Mouse (Mus musculus) small intestine, adult 10 weeks (tissue): ENCODE measurements around the gene Psmb10. TPM values are rescaled to one million over a fixed set of nuclear protein-coding genes. Genes with fewer than 3 reads are reported as not detected.

Experiments
- polyA plus RNA-seq: library from polyadenylated mRNA; stranded (reverse); fragments of 350-450 nt; fragmentation: Illumina TruSeq; extraction: RNeasy Lipid Tissue Mini Kit (QIAGEN cat#74804); gene quantifications from one replicate; pipeline ENCODE4 v1.2.3, GENCODE M21; 2014; ENCODE audit warnings: low replicate concordance

Gene Psmb10
- polyA plus RNA-seq, result 1.7 TPM

DNA sequence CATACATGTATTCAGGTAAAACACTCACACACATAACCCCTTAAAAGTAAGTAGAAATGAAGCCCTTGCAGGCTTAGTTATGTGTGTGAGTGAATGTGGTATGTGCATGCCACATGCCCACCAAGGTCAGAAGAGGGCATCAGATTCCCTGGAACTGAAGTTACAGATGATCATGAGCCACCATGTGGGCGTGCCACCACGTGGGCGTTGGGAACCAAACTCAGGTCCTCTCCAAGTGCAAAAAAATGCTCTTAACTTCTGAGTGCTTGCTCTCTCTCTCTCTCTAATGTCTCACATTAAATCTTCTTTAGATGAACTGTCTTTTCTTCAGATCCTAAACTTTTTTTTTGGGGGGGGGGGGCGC, at the start of gene Psmb10:
TSS of gene Psmb10 (minus strand) at position 139 of the 364 bp plus-strand sequence.

DNA sequence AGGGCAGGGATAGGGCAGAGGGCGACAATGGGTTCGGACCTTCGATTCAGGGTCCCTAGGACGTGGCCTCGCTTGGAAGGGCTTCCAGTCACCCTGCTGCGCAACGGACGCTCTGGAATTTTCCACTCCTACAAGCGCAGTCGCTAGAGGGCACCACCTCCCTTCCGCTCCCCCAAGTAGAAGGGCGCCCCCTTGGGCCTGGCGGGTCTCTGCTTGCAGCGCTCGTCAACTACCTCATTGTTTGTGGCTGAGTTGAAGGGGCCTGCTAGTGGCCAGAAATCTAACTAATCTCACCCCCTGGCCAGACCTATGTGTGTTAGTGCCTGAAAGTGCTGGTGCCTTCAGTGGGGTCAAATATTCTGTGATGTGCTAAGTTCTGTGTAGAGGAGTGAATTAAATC, 41.1 kb upstream of the Psmb10 start, which contains the start of gene Dpep3:
TSS of gene Dpep3 (minus strand) at position 105 of the 400 bp plus-strand sequence.

DNA sequence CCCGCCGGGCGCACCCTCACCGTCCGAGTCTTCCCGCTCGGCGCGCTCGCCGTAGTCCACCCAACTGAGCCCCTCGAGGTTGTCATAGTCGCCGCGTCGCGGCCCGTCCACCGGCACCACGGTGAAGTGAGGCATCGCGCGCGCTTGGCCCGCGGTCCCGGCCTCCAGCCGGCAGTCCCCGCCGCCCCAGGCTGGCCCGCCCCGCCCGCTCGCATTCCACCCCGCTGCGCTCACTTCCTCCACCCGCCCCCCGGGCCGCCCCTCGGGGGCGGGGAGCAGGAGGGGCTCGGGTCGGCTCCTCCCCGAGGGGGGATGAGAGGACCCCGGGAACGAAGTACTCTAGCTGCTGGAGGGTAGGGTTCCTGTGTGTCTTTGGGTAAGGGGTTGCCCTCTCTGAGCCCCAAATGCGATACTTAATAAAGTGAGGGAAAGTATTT, 27.7 kb upstream of the Psmb10 start, which contains the start of gene Slc12a4:
TSS of gene Slc12a4 (minus strand) at position 193 of the 437 bp plus-strand sequence.

DNA sequence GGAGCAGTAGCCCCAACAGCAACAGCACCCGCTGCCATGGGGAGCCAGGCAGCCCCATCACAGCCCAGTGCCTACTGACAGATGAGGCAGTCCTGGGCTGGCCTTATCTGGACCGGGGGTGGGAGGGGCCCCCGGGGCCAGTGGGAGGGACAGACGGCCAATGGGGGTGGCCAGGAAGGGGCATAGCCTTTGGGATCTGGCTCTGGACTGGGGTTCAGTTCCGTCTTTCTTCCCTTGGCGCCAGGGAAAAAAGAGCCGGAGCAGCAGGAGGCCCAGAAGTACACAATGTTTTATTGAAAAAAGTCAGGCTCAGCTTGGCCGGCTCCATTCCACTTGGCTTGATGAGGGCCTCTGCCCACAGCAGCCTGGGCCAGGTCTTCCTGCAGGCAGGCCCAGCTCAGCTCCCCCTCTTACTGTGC, 5.1 kb upstream of the Psmb10 start, which contains the start of gene Lcat:
TSS of gene Lcat (minus strand) at position 62 of the 419 bp plus-strand sequence.

DNA sequence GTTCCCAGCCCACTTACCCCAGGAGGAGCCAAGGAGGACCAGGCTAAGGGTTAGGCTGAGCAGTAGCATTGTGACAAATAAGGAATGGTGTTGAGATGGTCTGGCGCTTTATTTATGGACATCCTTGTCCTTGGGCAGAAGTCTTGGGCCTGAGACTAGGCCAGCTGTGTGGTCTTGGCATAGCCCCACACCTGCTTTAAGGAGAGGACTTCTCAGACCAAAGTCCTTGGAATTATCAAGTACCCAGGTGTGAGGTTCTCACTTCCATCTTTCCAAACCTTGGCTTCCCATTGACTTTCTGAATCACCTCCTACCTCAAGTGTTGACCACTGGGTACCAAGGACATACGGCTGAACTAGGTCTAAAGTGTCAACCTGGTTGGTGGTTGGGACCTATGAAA, 4.5 kb downstream of the Psmb10 start, which contains the start of gene Ctrl:
TSS of gene Ctrl (minus strand) at position 101 of the 400 bp plus-strand sequence.

DNA sequence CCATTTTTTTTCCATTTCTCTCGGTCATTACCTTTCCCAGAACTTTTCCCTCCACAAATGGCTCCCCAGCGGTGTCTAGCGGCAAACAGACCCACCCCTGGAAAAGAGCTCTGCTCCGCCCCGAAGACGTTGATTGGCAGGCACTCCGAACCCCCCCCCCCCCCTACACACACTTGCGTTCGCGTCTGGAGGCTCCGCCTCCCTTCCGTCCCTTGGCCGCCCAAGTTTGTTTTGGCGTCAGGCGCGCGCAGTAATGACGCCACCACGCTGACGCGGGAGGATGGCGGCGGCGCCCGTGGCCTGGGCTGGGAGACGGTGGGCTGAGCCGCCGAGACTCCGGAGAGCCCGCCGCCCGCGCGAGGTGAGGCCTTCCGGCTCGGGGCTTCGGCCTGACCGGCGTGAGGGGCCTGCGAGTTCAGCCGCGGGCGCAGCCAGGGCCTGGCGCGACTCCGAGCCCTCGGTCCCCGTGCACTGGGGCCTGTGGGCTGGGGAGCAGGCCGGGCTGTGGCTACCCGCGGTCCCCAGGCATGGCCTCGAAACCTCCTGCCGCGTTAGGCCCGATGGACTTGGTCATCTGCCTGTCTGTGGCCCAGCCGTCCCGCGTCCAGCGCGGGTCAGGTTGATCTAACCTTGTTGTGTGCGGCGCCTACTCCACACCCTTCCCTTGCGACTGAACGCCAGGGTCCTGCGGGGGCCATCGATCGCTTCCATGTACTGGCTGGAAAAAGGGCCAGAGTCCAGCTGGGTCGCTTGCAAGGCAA, 37.9 kb downstream of the Psmb10 start, which contains the start of gene Pskh1:
TSS of gene Pskh1 (plus strand) at position 262 of the 761 bp plus-strand sequence.

DNA sequence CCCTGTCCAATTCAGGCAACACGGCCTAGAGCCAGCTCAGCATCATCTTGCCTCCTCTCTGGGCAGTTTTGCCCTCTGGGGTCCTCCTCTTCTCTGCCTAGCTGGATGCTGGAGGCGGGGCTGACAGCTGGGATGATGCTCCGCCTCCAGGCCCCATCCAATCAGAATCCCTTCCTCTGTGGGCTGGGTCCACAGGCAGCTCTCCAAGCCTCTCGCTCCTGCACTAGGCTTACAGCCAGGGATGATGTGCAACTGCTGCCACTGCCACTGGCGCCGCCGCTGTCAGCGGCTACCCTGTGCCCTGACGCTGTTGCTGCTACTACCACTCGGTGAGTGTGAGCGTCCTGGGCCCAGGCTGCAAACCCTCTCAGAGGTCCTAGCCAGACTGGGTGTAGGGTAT, 44.9 kb downstream of the Psmb10 start, which contains the start of gene Nrn1l:
TSS of gene Nrn1l (plus strand) at position 229 of the 400 bp plus-strand sequence.

Other genes starting within 250 kb of the Psmb10 start
- 0.85 TPM for gene Acd, start 237.3 kb downstream of the Psmb10 start, polyA plus RNA-seq
- gene Pard6a, start 237.3 kb downstream of the Psmb10 start, polyA plus RNA-seq, result not detected
- not detected for gene 4933405L10Rik, start 230.8 kb downstream of the Psmb10 start, polyA plus RNA-seq
- not detected for gene Enkd1, start 230.2 kb downstream of the Psmb10 start, polyA plus RNA-seq
- gene Gfod2, start 179.8 kb downstream of the Psmb10 start, polyA plus RNA-seq, result 0.22 TPM
- 3.2 TPM for gene Ranbp10, start 111.1 kb downstream of the Psmb10 start, polyA plus RNA-seq
- not detected for gene Tsnaxip1, start 110.7 kb downstream of the Psmb10 start, polyA plus RNA-seq
- gene Cenpt, start 85.2 kb downstream of the Psmb10 start, polyA plus RNA-seq, result 1.1 TPM
- gene Thap11, start 83.3 kb downstream of the Psmb10 start, polyA plus RNA-seq, result 4.3 TPM
- 40.2 TPM for gene Nutf2, start 77.9 kb downstream of the Psmb10 start, polyA plus RNA-seq
- 1.5 TPM for gene Edc4, start 57.6 kb downstream of the Psmb10 start, polyA plus RNA-seq
- gene Nrn1l, start 44.9 kb downstream of the Psmb10 start, polyA plus RNA-seq, result not detected
- 0.52 TPM for gene Pskh1, start 38.0 kb downstream of the Psmb10 start, polyA plus RNA-seq
- gene Ctrl, start 4.6 kb downstream of the Psmb10 start, polyA plus RNA-seq, result 24.9 TPM
- gene Lcat, start 4.9 kb upstream of the Psmb10 start, polyA plus RNA-seq, result not detected
- 0.26 TPM for gene Slc12a4, start 27.7 kb upstream of the Psmb10 start, polyA plus RNA-seq
- gene Dpep3, start 41.0 kb upstream of the Psmb10 start, polyA plus RNA-seq, result not detected
- 1.3 TPM for gene Dus2, start 52.9 kb upstream of the Psmb10 start, polyA plus RNA-seq
- gene Dpep2nb, start 67.5 kb upstream of the Psmb10 start, polyA plus RNA-seq, result not detected
- 1.4 TPM for gene Ddx28, start 73.4 kb upstream of the Psmb10 start, polyA plus RNA-seq
- gene Nfatc3, start 120.4 kb upstream of the Psmb10 start, polyA plus RNA-seq, result 75.6 TPM
- gene Esrp2, start 198.5 kb upstream of the Psmb10 start, polyA plus RNA-seq, result 5.4 TPM
- 0.82 TPM for gene Pla2g15, start 212.0 kb upstream of the Psmb10 start, polyA plus RNA-seq
- gene Slc7a6, start 230.4 kb upstream of the Psmb10 start, polyA plus RNA-seq, result 3.3 TPM